Mouse (Mus musculus) heart, embryonic 14.5 days (tissue): ENCODE results near the gene Ccna1. TPM values are rescaled to one million over a fixed set of nuclear protein-coding genes. Genes with fewer than 3 reads are reported as not detected.
A peak's percentile ranks its signal among the peaks of the same experiment; 100 is the strongest.

Experiments
- ATAC-seq: fragments of 200-750 bp; cut with Nextera tagmentation; 2 replicates; pipeline ENCODE4 v1.8.0; 2017; ENCODE audit warnings: low read depth, moderate TSS enrichment; ENCODE audit not compliant: insufficient number of reproducible peaks, insufficient read depth, low FRiP score
- H3K27ac ChIP-seq, 2 experiments: fragments of 200-500 bp in 1 of 2; fragments of 300-500 bp in 1 of 2; sonication (generic) in 1 of 2; replicated peaks in 1 of 2; 2 replicates each; pipeline ENCODE4 v1.5.1; 2012 to 2014; ENCODE audit warnings: low read depth in 2 of 2, low read length in 2 of 2, control low read depth in 1 of 2, mild to moderate bottlenecking in 1 of 2, mixed read lengths in 1 of 2; ENCODE audit not compliant: control insufficient read depth in 1 of 2, insufficient read depth in 1 of 2
- H3K27me3 ChIP-seq: fragments of 300-500 bp; sonication (generic); 2 replicates; pipeline ENCODE4 v1.6.1; 2014; ENCODE audit warnings: mild to moderate bottlenecking, low read length, control low read depth; ENCODE audit not compliant: control insufficient read depth, insufficient read depth
- H3K36me3 ChIP-seq: fragments of 300-500 bp; sonication (generic); 2 replicates; pipeline ENCODE4 v1.6.1; 2014; ENCODE audit warnings: mild to moderate bottlenecking, control low read depth, low read length, mixed read lengths; ENCODE audit not compliant: control insufficient read depth, insufficient read depth
- H3K4me1 ChIP-seq, 2 experiments: fragments of 200-500 bp in 1 of 2; fragments of 300-500 bp in 1 of 2; sonication (generic) in 1 of 2; 2 replicates each; pipeline ENCODE4 v1.6.1; 2012 to 2014; ENCODE audit warnings: low read length in 2 of 2, control low read depth in 1 of 2, mixed read lengths in 1 of 2; ENCODE audit not compliant: control insufficient read depth in 2 of 2, insufficient read depth in 2 of 2
- H3K4me2 ChIP-seq: fragments of 300-500 bp; sonication (generic); 2 replicates; pipeline ENCODE4 v1.6.1; 2014; ENCODE audit warnings: mild to moderate bottlenecking, low read length
- H3K4me3 ChIP-seq, 2 experiments: fragments of 200-500 bp in 1 of 2; fragments of 300-500 bp in 1 of 2; sonication (generic) in 1 of 2; 2 replicates each; pipeline ENCODE4 v1.5.1; 2012 to 2014; ENCODE audit warnings: low read length in 2 of 2, mild to moderate bottlenecking in 2 of 2, control low read depth in 1 of 2, low read depth in 1 of 2, moderate library complexity in 1 of 2; ENCODE audit not compliant: control insufficient read depth in 1 of 2, insufficient read depth in 1 of 2
- H3K9ac ChIP-seq: fragments of 300-500 bp; sonication (generic); 2 replicates; pipeline ENCODE4 v1.6.1; 2014; ENCODE audit warnings: mild to moderate bottlenecking, low read length
- H3K9me3 ChIP-seq: fragments of 300-500 bp; sonication (generic); 2 replicates; pipeline ENCODE4 v1.6.1; 2016; ENCODE audit warnings: low read length, control low read depth; ENCODE audit not compliant: control insufficient read depth
- WGBS: fragments of 180-500 bp; shearing (Covaris S2); extraction: QIAGEN DNeasy Blood & Tissue Kit; methylation state at CpG from one replicate; pipeline ENCODE4 v1.1.7; 2014; 5-methylcytosine and 5-hydroxymethylcytosine counted together
- polyA plus RNA-seq: library from polyadenylated mRNA; unstranded; fragments of >200 nt; fragmentation: Nextera tagmentation; extraction: Ambion mirVana; gene quantifications from 2 replicates; pipeline ENCODE4 v1.2.1, GENCODE M21; 2014

Gene Ccna1
- polyA plus RNA-seq, 1 experiment from 2014 or later, result 2.4 TPM

DNA sequence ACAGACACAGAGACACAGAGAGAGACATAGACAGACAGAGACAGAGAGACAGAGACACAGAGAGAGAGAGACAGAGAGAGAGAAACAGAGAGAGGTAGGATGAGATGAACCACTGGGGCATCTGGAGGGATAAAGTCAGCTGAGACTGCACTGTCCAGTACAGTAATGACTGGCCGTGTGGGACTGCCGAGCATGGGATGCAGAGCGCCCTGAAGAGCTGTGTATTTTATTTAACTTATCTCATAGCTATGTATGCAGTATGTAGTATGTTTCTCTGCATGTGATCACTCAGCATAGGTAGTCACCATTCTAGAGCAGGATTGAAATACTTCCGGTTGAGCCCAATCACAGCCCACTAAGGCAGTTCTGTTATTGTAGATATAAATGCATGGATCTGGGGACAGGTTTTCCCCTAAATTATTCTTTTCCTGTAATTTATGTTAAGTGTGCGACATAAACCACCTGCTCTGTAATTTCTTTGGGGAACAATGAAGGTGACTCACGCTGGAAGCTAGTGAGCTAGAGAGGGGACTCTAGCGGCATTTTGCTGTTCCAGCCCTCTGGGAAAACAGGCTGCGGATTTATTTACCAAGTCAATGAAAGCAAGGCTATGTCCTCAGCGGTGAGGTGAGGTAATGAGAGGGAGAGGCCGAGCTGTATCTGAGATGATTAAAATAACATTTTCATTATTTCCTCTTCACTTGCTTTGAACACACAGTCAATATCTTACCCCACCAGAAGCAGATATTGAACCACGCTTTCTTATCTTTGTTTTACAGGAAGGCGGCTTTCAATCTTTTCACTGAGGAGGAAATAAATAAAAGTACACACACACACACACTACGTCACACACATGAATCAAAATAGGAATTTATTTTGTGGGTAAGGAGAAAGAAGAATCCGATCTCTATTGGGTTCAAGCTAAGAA lies 10.7 kb upstream of the Ccna1 start:
- Histone ChIP-seq H3K27ac (no peak overlapping the region), H3K9ac (no peak overlapping the region), H3K4me2 (no peak overlapping the region), H3K4me1 (no peaks in the 10 kb centered on the region), H3K27me3 (peaks cover 3% of the 10 kb centered on the region; the same call in 1 of the 2 replicates), H3K4me3 (no peak overlapping the region), H3K36me3 (no peaks in the 10 kb centered on the region), H3K9me3 (no peaks in the 10 kb centered on the region)
- ATAC-seq, result no peak
- WGBS, result 56% methylated on average over 14 of the region's 14 CpGs

DNA sequence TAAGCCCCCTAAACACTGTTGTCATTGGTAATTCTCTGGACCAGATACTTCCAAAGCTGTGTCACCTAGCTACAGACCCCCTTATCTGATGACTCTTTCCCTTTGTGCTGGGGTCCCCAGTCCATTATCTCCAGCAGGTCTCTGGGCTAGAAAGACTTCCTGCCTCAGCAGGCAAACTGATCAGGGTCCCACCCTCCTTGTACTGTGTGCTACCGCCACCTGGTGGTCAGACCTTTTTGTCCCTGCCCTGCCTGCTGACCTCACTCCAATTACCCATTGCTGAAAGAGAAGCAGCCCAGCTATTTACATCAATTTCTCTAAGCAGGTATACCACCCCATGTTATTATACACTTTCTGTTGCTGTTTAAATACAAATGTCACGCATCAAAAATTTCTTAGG lies 9.1 kb upstream of the Ccna1 start:
- H3K9me3 ChIP-seq, result no peaks in the 10 kb centered on the region
- no peak for ATAC-seq
- H3K4me2 ChIP-seq, result no peak overlapping the region
- 10% methylated on average over 2 of the region's 2 CpGs for WGBS
- H3K4me3 ChIP-seq, result no peak overlapping the region
- H3K27me3 ChIP-seq, result peaks cover 3% of the 10 kb centered on the region; the same call in 1 of the 2 replicates
- no peak overlapping the region for H3K9ac ChIP-seq
- no peak overlapping the region for H3K27ac ChIP-seq
- no peaks in the 10 kb centered on the region for H3K4me1 ChIP-seq
- H3K36me3 ChIP-seq, result no peaks in the 10 kb centered on the region

- no peaks in the 10 kb centered on the region for H3K9me3 ChIP-seq
- WGBS, result 66% methylated on average over 9 of the region's 9 CpGs
- ATAC-seq, result no peak
Measured at GRCm38 (mm10) chr3:55062653-55063052, 7.4 kb upstream of the Ccna1 start.

GRCm38 (mm10) chr3:55056376-55056775 lies 1.1 kb upstream of the Ccna1 start:
- no peak overlapping the region for H3K27ac ChIP-seq
- peaks cover 32% of the 10 kb centered on the region for H3K27me3 ChIP-seq
- no peak overlapping the region for H3K4me3 ChIP-seq
- 63% methylated on average over 8 of the region's 8 CpGs for WGBS
- H3K9me3 ChIP-seq, result no peaks in the 10 kb centered on the region
- no peak for ATAC-seq
- no peaks in the 10 kb centered on the region for H3K36me3 ChIP-seq
- H3K4me2 ChIP-seq, result no peak overlapping the region
- peaks cover 5 to 7% of the 10 kb centered on the region in 2 experiments; a peak in 1 of 4 replicates for H3K4me1 ChIP-seq
- H3K9ac ChIP-seq, result no peak overlapping the region

More at GRCm38 (mm10) chr3:55062653-55063052, 7.4 kb upstream of the Ccna1 start:
- Histone ChIP-seq H3K36me3 (no peaks in the 10 kb centered on the region), H3K27me3 (peaks cover 6% of the 10 kb centered on the region), H3K27ac (no peak overlapping the region), H3K4me3 (no peak overlapping the region), H3K4me2 (no peak overlapping the region), H3K4me1 (no peaks in the 10 kb centered on the region), H3K9ac (no peak overlapping the region)

- H3K27ac ChIP-seq, result no peak overlapping the region
- WGBS, result 15% methylated on average over 11 of the region's 11 CpGs
- no peaks in the 10 kb centered on the region for H3K9me3 ChIP-seq
- no peaks in the 10 kb centered on the region for H3K36me3 ChIP-seq
- H3K4me1 ChIP-seq, result peaks cover 5 to 7% of the 10 kb centered on the region in 2 experiments; a peak in 1 of 4 replicates
- H3K4me3 ChIP-seq, result peak overlapping the region; percentile 58 to 62
- H3K9ac ChIP-seq, result peak overlapping the region; percentile 61
- no peak for ATAC-seq
- peaks cover 32% of the 10 kb centered on the region for H3K27me3 ChIP-seq
- H3K4me2 ChIP-seq, result peak overlapping the region; percentile 99
Measured at GRCm38 (mm10) chr3:55055747-55056120, 433 bp upstream of the Ccna1 start.

DNA sequence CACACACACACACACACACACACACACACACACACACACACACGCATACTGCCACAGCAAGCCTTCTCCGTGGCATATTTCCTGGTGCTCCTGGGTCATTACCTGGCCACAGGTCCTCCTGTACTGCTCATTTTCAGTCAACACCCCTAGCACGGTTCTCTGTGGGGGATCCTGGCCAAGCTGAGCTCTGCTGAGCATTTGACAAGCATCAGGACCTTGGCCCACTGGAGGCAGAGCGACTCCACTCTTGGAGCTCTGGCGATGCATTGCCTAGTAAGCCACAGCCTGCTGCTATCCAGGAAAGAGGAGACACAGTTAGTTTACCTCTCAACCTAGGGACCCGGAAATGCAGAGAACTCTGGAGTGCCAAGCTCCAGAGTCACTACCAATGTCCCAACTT lies 1.1 kb downstream of the Ccna1 start:
- Histone ChIP-seq H3K9me3 (no peaks in the 10 kb centered on the region), H3K27ac (no peak overlapping the region), H3K36me3 (no peaks in the 10 kb centered on the region), H3K4me2 (peak overlapping the region; percentile 99), H3K4me1 (peaks cover 5 to 7% of the 10 kb centered on the region in 2 experiments; a peak in 1 of 4 replicates), H3K4me3 (0 out of 4 replicates have a peak overlapping the region, but pooled peaks of 1 of the 2 experiments have one; percentile 62), H3K9ac (no peak overlapping the region), H3K27me3 (peaks cover 32% of the 10 kb centered on the region)
- ATAC-seq, result no peak
- WGBS, result 42% methylated on average over 6 of the region's 6 CpGs

GRCm38 (mm10) chr3:55044601-55045370 lies 10.5 kb downstream of the Ccna1 start:
- no peak overlapping the region for H3K4me3 ChIP-seq
- 64% methylated on average over 8 of the region's 8 CpGs for WGBS
- ATAC-seq, result no peak
- H3K4me1 ChIP-seq, result no peaks in the 10 kb centered on the region; a peak in 1 of 4 replicates
- H3K9ac ChIP-seq, result no peak overlapping the region
- H3K36me3 ChIP-seq, result no peaks in the 10 kb centered on the region
- H3K9me3 ChIP-seq, result no peaks in the 10 kb centered on the region
- H3K4me2 ChIP-seq, result no peak overlapping the region
- H3K27me3 ChIP-seq, result no peaks in the 10 kb centered on the region
- no peak overlapping the region for H3K27ac ChIP-seq
